Mouse (Mus musculus): ENCODE data around the gene Tmigd1.

The Tmigd1 gene

GRCm38 (mm10) chr11:76899758-76900738 is 1.9 kb upstream of the Tmigd1 start:
- peak; percentile 66 for DNase-seq

- no peak for DNase-seq
Measured at GRCm38 (mm10) chr11:76904340-76904739, 2.4 kb downstream of the Tmigd1 start.

- no peak for DNase-seq
Measured at GRCm38 (mm10) chr11:76908651-76909050, 6.7 kb downstream of the Tmigd1 start.

- peak; percentile 86 for DNase-seq
Measured at GRCm38 (mm10) chr11:76911325-76912054, 9.5 kb downstream of the Tmigd1 start.

GRCm38 (mm10) chr11:76912055-76912395 is 10.1 kb downstream of the Tmigd1 start:
- peak; percentile 68 for DNase-seq

- DNase-seq, result no peak
Measured at GRCm38 (mm10) chr11:76914366-76914765, 12.4 kb downstream of the Tmigd1 start.

- DNase-seq, result no peak
Measured at GRCm38 (mm10) chr11:76916539-76917229, 14.7 kb downstream of the Tmigd1 start.

- no peak for DNase-seq
Measured at GRCm38 (mm10) chr11:76917230-76917548, 15.2 kb downstream of the Tmigd1 start.

- DNase-seq, result no peak
Measured at GRCm38 (mm10) chr11:76920607-76921006, 18.6 kb downstream of the Tmigd1 start.

GRCm38 (mm10) chr11:76924759-76925236 is 22.8 kb downstream of the Tmigd1 start, which contains the start of gene Blmh:
Gene Blmh (plus strand): TSS chr11:76924809.
- no peak for DNase-seq

- DNase-seq, result peak; percentile 77
Measured at GRCm38 (mm10) chr11:76928586-76928985, 26.6 kb downstream of the Tmigd1 start.

GRCm38 (mm10) chr11:76933209-76933608 is 31.2 kb downstream of the Tmigd1 start:
- no peak for DNase-seq

GRCm38 (mm10) chr11:76936578-76936977 is 34.6 kb downstream of the Tmigd1 start:
- DNase-seq, result no peak

GRCm38 (mm10) chr11:76944839-76945238 is 42.9 kb downstream of the Tmigd1 start:
- no peak for DNase-seq

GRCm38 (mm10) chr11:76945386-76946202 is 43.6 kb downstream of the Tmigd1 start:
- DNase-seq, result peak; percentile 90

GRCm38 (mm10) chr11:76946203-76946585 is 44.2 kb downstream of the Tmigd1 start:
- no peak for DNase-seq

GRCm38 (mm10) chr11:76953536-76953935 is 51.6 kb downstream of the Tmigd1 start:
- DNase-seq, result no peak

GRCm38 (mm10) chr11:76965703-76966102 is 63.7 kb downstream of the Tmigd1 start:
- no peak for DNase-seq

Measured in kidney, adult 11 months (tissue).